Mouse (Mus musculus) ES-Bruce4 (cell line): ENCODE data around the gene Tac2.

Source experiments
- CTCF ChIP-seq: IDR thresholded peaks from one replicate; pipeline ENCODE4 v1.8.1; 2011; ENCODE audit warnings: low read depth, low read length
- POLR2A ChIP-seq: IDR thresholded peaks from one replicate; pipeline ENCODE4 v1.8.1; 2011; ENCODE audit warnings: low read length; ENCODE audit not compliant: insufficient read depth

DNA sequence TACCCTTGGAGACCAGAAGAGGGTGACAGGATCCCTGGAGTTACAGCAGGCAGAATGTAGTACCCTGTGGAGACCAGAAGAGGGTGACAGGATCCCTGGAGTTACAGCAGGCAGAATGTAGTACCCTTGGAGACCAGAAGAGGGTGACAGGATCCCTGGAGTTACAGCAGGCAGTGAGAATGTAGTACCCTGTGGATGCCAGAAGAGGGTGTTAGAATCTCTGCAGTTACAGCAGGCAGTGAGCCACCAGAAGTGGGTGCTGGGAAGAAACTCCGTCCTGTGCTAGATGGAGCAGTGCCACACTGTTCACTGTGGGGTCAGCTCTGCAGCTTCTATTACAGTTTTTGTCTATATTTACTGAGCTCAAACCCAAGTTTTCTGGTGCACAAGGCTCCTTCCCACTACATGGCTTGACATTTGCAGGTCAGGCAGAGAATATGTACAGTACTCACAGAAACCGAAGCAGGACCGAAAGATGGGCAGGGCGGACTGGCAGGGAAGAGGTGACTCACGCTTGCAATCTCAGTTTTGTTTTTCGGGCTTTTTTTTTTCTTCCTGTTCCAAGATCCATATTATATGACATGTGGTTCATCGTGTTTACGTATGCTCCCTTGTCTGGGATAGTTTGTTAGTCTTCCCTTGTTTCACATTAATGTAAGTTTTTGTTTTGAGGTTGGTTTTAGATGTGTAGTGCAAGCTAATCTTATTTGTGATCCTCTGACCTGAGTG is 49.3 kb upstream of the Tac2 start:
- no peak for TF ChIP-seq POLR2A
- TF ChIP-seq CTCF = peak; percentile 72
